Mouse (Mus musculus) brain, embryonic 14.5 days (tissue): Measurements from ENCODE around the gene Cgas.

ENCODE experiments used
- CTCF ChIP-seq: fragments of 200-500 bp; IDR thresholded peaks from 2 replicates; pipeline ENCODE4 v1.5.1; 2012; ENCODE audit warnings: inconsistent platforms, mild to moderate bottlenecking, moderate library complexity, borderline replicate concordance; ENCODE audit not compliant: insufficient read depth, insufficient read length; ENCODE audit errors: extremely low read depth
- POLR2A ChIP-seq: fragments of 200-500 bp; IDR thresholded peaks from 2 replicates; pipeline ENCODE4 v1.6.1; 2012; ENCODE audit warnings: mild to moderate bottlenecking, inconsistent platforms, borderline replicate concordance; ENCODE audit not compliant: poor library complexity, insufficient read depth, insufficient read length, severe bottlenecking; ENCODE audit errors: extremely low read depth

DNA sequence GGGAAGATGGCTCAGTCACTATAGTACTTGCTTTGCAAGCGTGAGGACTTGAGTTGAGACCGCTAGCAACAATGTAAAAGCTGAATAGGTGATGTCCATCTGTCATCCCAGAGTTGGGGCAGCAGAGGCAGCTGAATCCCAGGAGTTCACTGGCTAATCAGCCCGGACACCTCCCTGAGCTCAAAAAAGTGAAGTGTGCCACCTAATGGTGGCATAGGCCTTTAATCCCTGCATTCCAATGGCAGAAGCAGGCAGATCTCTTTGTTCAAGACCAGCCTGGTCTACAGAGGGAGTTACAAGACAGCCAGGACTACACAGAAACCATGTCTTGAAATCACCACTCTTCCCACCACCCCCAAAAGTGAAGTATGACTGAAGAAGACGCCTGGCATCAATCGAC is 10.6 kb downstream of the Cgas start:
- TF ChIP-seq POLR2A (no peak), CTCF (no peak)
